Mouse (Mus musculus) kidney, embryonic 16.5 days (tissue): Measurements from ENCODE around the gene Robo2. TPM values are rescaled to one million over a fixed set of nuclear protein-coding genes. Genes with fewer than 3 reads are reported as not detected.
"Not testable (repeated sequence)": the region's sequence is repeated elsewhere in the genome, so short reads cannot be mapped to it uniquely, and the experiment has no call there.

Experiments
- ATAC-seq: fragments of 200-750 bp; cut with Nextera tagmentation; 2 replicates; pipeline ENCODE4 v1.8.0; 2017; ENCODE audit warnings: moderate TSS enrichment; ENCODE audit not compliant: low FRiP score, low TSS enrichment
- H3K27ac ChIP-seq: fragments of 300-500 bp; sonication (generic); 2 replicates; pipeline ENCODE4 v1.5.1; 2014; ENCODE audit warnings: low read length
- H3K27me3 ChIP-seq: fragments of 300-500 bp; sonication (generic); 2 replicates; pipeline ENCODE4 v1.6.1; 2014; ENCODE audit warnings: low read length, control low read depth, mixed read lengths; ENCODE audit not compliant: insufficient read depth
- H3K36me3 ChIP-seq: fragments of 300-500 bp; sonication (generic); 2 replicates; pipeline ENCODE4 v1.6.1; 2014; ENCODE audit warnings: low read length, control low read depth, mixed read lengths; ENCODE audit not compliant: insufficient read depth
- H3K4me1 ChIP-seq: fragments of 300-500 bp; sonication (generic); 2 replicates; pipeline ENCODE4 v1.6.1; 2014; ENCODE audit warnings: low read length, control low read depth, mixed read lengths; ENCODE audit not compliant: insufficient read depth
- H3K4me2 ChIP-seq: fragments of 300-500 bp; sonication (generic); replicated peaks from 2 replicates; pipeline ENCODE4 v1.6.1; 2014; ENCODE audit warnings: low read depth, low read length
- H3K4me3 ChIP-seq: fragments of 300-500 bp; sonication (generic); 2 replicates; pipeline ENCODE4 v1.5.1; 2014; ENCODE audit warnings: mild to moderate bottlenecking, low read length
- H3K9ac ChIP-seq: fragments of 300-500 bp; sonication (generic); replicated peaks from 2 replicates; pipeline ENCODE4 v1.6.1; 2014; ENCODE audit warnings: low read length
- H3K9me3 ChIP-seq: fragments of 300-500 bp; sonication (generic); 2 replicates; pipeline ENCODE4 v1.6.1; 2016; ENCODE audit warnings: low read length, control low read depth
- WGBS: fragments of 180-500 bp; shearing (Covaris S2); extraction: QIAGEN DNeasy Blood & Tissue Kit; methylation state at CpG from one replicate; pipeline ENCODE4 v1.1.7; 2014; 5-methylcytosine and 5-hydroxymethylcytosine counted together
- polyA plus RNA-seq: library from polyadenylated mRNA; unstranded; fragments of >200 nt; fragmentation: Nextera tagmentation; extraction: Ambion mirVana; gene quantifications from 2 replicates; pipeline ENCODE4 v1.2.1, GENCODE M21; 2015

Robo2 gene
- polyA plus RNA-seq, 1 experiment from 2014 or later: 83.4 TPM

- ATAC-seq: no peak
- H3K4me2 ChIP-seq: no peak overlapping the region
- H3K36me3 ChIP-seq: no peaks in the 10 kb centered on the region
- no peaks in the 10 kb centered on the region for H3K9me3 ChIP-seq
- no peak overlapping the region for H3K27ac ChIP-seq
- no peaks in the 10 kb centered on the region for H3K27me3 ChIP-seq
- H3K4me3 ChIP-seq: no peak overlapping the region
- H3K4me1 ChIP-seq: no peaks in the 10 kb centered on the region
- H3K9ac ChIP-seq: no peak overlapping the region
Measured at GRCm38 (mm10) chr16:74061479-74061878, 350.1 kb downstream of the Robo2 start.

GRCm38 (mm10) chr16:74056886-74057285 lies 354.7 kb downstream of the Robo2 start:
- H3K4me2 ChIP-seq: no peak overlapping the region
- no peaks in the 10 kb centered on the region for H3K27me3 ChIP-seq
- no peaks in the 10 kb centered on the region for H3K4me1 ChIP-seq
- 0 out of 2 replicates have a peak, but pooled peaks cover 3% of the 10 kb centered on the region for H3K9me3 ChIP-seq
- H3K4me3 ChIP-seq: no peak overlapping the region
- no peak overlapping the region for H3K27ac ChIP-seq
- ATAC-seq: no peak
- WGBS: 74% methylated on average over 2 of the region's 2 CpGs
- no peak overlapping the region for H3K9ac ChIP-seq
- H3K36me3 ChIP-seq: no peaks in the 10 kb centered on the region

DNA sequence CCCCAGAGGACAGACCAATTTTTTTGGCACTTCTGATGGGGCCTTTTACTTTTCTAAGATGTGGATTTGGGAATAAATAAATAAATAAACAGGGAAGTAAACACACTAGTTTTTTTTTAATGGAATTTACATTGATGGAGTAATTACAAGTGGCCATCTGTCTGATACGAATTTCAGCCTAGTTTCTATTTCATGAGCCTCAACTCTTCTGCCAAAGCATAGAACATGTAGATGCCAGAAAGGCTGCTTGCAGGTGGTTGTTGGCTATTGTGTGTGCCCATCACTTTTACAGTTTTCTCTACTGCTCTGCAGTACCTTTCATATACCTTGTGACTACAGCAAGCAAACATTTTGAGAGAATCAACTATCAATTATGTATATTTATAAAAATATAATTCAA lies 355.4 kb downstream of the Robo2 start:
- Histone ChIP-seq H3K9ac (no peak overlapping the region), H3K4me1 (no peaks in the 10 kb centered on the region), H3K9me3 (0 out of 2 replicates have a peak, but pooled peaks cover 3% of the 10 kb centered on the region), H3K27me3 (no peaks in the 10 kb centered on the region), H3K36me3 (no peaks in the 10 kb centered on the region), H3K4me2 (no peak overlapping the region), H3K4me3 (no peak overlapping the region), H3K27ac (no peak overlapping the region)
- ATAC-seq: no peak
- WGBS: 83% methylated on average over 1 of the region's 1 CpGs

- WGBS: 64% methylated on average over 10 of the region's 10 CpGs
- Histone ChIP-seq H3K4me2 (no peak overlapping the region), H3K4me3 (no peak overlapping the region), H3K27me3 (no peaks in the 10 kb centered on the region), H3K9me3 (0 out of 2 replicates have a peak, but pooled peaks cover 3% of the 10 kb centered on the region), H3K4me1 (no peaks in the 10 kb centered on the region), H3K9ac (no peak overlapping the region), H3K36me3 (no peaks in the 10 kb centered on the region), H3K27ac (0 out of 2 replicates have a peak overlapping the region, but pooled peaks have one; percentile 12)
- ATAC-seq: no peak
Measured at GRCm38 (mm10) chr16:74055061-74055751, 356.4 kb downstream of the Robo2 start.

DNA sequence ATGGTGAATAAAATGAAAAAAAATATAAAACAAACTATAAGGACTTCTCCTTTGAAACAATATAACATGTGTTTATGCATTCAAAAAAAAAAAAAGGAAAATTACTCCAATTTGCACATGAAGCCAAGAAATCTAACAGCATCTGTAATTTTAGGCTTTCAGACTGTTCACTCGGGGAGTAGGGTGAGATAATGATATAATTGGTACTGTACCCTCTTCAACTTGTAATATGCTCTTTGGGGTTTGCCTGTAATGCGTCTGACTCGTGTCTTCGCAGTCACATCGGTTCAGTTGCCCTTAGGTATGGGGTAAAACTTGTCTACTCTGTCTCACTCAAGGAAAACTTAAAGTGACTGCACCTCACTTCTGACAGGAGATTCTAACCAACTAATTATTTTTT lies 362.2 kb downstream of the Robo2 start:
- H3K4me2 ChIP-seq: no peak overlapping the region
- no peaks in the 10 kb centered on the region for H3K36me3 ChIP-seq
- H3K27ac ChIP-seq: no peak overlapping the region
- no peak overlapping the region for H3K4me3 ChIP-seq
- no peak overlapping the region for H3K9ac ChIP-seq
- no peak for ATAC-seq
- H3K9me3 ChIP-seq: 0 out of 2 replicates have a peak, but pooled peaks cover 3% of the 10 kb centered on the region
- H3K4me1 ChIP-seq: 0 out of 2 replicates have a peak, but pooled peaks cover 6% of the 10 kb centered on the region
- 86% methylated on average over 5 of the region's 5 CpGs for WGBS
- H3K27me3 ChIP-seq: no peaks in the 10 kb centered on the region

DNA sequence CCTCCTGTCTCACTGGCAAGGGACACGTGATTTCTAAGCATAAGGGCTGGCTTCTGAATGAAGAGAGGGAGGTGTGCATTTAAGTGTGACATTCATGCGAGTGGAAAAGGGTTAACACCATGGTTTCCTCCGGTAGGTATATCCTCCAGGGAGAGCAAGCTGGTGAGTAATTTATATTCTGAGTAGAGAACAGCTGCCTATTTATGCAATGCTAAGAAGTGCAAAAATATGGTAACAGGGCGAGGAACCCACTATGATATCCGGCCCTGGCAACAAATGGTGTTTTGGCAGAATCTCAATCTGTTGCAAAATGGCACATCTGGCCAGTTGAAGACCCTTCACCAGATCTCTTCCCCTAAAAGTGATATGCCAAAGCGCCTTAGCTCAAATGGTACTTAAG lies 362.6 kb downstream of the Robo2 start:
- Histone ChIP-seq H3K4me2 (no peak overlapping the region), H3K4me3 (no peak overlapping the region), H3K9me3 (0 out of 2 replicates have a peak, but pooled peaks cover 3% of the 10 kb centered on the region), H3K9ac (no peak overlapping the region), H3K36me3 (no peaks in the 10 kb centered on the region), H3K27me3 (no peaks in the 10 kb centered on the region), H3K27ac (no peak overlapping the region), H3K4me1 (0 out of 2 replicates have a peak, but pooled peaks cover 6% of the 10 kb centered on the region)
- ATAC-seq: no peak
- 65% methylated on average over 6 of the region's 6 CpGs for WGBS

GRCm38 (mm10) chr16:74047232-74047631 lies 364.4 kb downstream of the Robo2 start:
- Histone ChIP-seq H3K4me3 (no peak overlapping the region), H3K4me1 (0 out of 2 replicates have a peak, but pooled peaks cover 6% of the 10 kb centered on the region)
- peak; percentile 76; the same call in 1 of the 2 replicates for ATAC-seq

DNA sequence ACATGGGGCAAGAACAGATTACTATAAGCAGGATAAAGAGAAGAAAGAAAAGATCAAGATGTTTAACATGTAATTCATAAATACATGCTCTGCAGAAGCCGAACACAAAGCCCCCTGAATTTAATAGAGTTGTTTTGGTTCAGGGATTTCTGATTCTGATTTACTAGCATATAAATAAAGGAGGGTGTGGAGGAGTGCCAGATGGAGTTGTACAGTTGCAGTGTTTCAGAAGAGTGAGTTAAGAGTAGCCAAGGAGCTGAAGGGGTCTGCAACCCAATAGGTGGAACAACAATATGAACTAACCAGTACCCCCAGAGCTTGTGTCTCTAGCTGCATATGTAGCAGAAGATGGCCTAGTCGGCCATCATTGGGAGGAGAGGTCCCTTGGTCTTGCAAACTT lies 370.8 kb downstream of the Robo2 start:
- H3K9me3 ChIP-seq, H3K9ac ChIP-seq, H3K27me3 ChIP-seq, H3K4me1 ChIP-seq, H3K4me3 ChIP-seq, ATAC-seq, H3K4me2 ChIP-seq, H3K27ac ChIP-seq, H3K36me3 ChIP-seq: not testable (repeated sequence)
- WGBS: 24% methylated on average over 1 of the region's 2 CpGs

More at GRCm38 (mm10) chr16:74047232-74047631, 364.4 kb downstream of the Robo2 start:
- H3K9me3 ChIP-seq: no peaks in the 10 kb centered on the region
- 13% methylated on average over 3 of the region's 3 CpGs for WGBS
- H3K36me3 ChIP-seq: no peaks in the 10 kb centered on the region
- H3K4me2 ChIP-seq: no peak overlapping the region
- no peak overlapping the region for H3K27ac ChIP-seq
- H3K9ac ChIP-seq: no peak overlapping the region
- no peaks in the 10 kb centered on the region for H3K27me3 ChIP-seq

DNA sequence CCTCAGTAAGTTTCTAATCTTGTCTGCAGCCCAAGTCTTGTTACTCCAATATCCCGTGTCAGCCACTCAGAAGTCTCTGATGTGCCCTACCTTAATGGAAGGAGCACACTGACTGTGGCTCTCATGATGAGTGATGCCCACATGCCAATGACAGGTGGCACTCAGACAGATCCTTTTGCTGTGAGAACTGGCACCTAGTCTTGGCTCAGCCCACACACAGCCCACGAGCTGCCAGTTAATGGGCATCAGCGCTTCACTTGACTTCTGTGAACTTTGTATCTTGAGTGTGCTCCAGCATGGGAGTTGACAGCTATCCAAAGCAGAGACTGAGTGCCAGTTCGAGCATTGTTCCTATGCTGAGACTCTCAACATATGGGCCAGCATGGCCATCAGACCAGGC lies 383.8 kb downstream of the Robo2 start:
- Histone ChIP-seq H3K9me3 (no peaks in the 10 kb centered on the region), H3K27ac (no peak overlapping the region), H3K36me3 (no peaks in the 10 kb centered on the region), H3K9ac (no peak overlapping the region), H3K4me1 (0 out of 2 replicates have a peak, but pooled peaks cover under 1% of the 10 kb centered on the region), H3K4me2 (no peak overlapping the region), H3K27me3 (no peaks in the 10 kb centered on the region), H3K4me3 (no peak overlapping the region)
- 76% methylated on average over 4 of the region's 4 CpGs for WGBS
- ATAC-seq: no peak

GRCm38 (mm10) chr16:74022281-74022978 lies 389.2 kb downstream of the Robo2 start:
- WGBS: 41% methylated on average over 1 of the region's 1 CpGs
- peak; percentile 88 for ATAC-seq
- Histone ChIP-seq H3K4me1 (0 out of 2 replicates have a peak, but pooled peaks cover 3% of the 10 kb centered on the region), H3K9me3 (no peaks in the 10 kb centered on the region), H3K27me3 (no peaks in the 10 kb centered on the region), H3K4me3 (no peak overlapping the region), H3K9ac (no peak overlapping the region), H3K4me2 (no peak overlapping the region), H3K36me3 (no peaks in the 10 kb centered on the region), H3K27ac (peak overlapping the region; percentile 38; the same call in 1 of the 2 replicates)
